Mouse (Mus musculus) urinary bladder, postnatal 14 days (tissue): ENCODE data around the gene Cfap299.
A peak's percentile ranks its signal among the peaks of the same experiment; 100 is the strongest.
"Not testable (repeated sequence)": the region's sequence is repeated elsewhere in the genome, so short reads cannot be mapped to it uniquely, and the experiment has no call there.

Experiments used
- DNase-seq: peaks from one replicate; pipeline ENCODE4 v3.0.0; 2021; ENCODE audit warnings: low spot score

The Cfap299 gene

GRCm38 (mm10) chr5:98328848-98329624, at the start of gene Cfap299:
TSS of gene Cfap299 (plus strand) at chr5:98329304.
- peak; percentile 85 for DNase-seq

GRCm38 (mm10) chr5:98281993-98282392, 47.1 kb upstream of the Cfap299 start:
- no peak for DNase-seq

- DNase-seq: no peak
These were observed 45.2 kb upstream of the Cfap299 start for GRCm38 (mm10) chr5:98283696-98284478.

- DNase-seq: no peak
These were observed 38.5 kb upstream of the Cfap299 start for GRCm38 (mm10) chr5:98290642-98291041.

GRCm38 (mm10) chr5:98292388-98293048, 36.6 kb upstream of the Cfap299 start:
- DNase-seq: no peak

GRCm38 (mm10) chr5:98293049-98293715, 35.9 kb upstream of the Cfap299 start:
- no peak for DNase-seq

GRCm38 (mm10) chr5:98300079-98300478, 29.0 kb upstream of the Cfap299 start:
- DNase-seq: no peak

- DNase-seq: no peak
These were observed 23.4 kb upstream of the Cfap299 start for GRCm38 (mm10) chr5:98305673-98306072.

- no peak for DNase-seq
These were observed 22.6 kb upstream of the Cfap299 start for GRCm38 (mm10) chr5:98306528-98306927.

GRCm38 (mm10) chr5:98326625-98327024, 2.5 kb upstream of the Cfap299 start:
- no peak for DNase-seq

- not testable (repeated sequence) for DNase-seq
These were observed 14.6 kb downstream of the Cfap299 start for GRCm38 (mm10) chr5:98343751-98344150.

- DNase-seq: no peak
These were observed 15.5 kb downstream of the Cfap299 start for GRCm38 (mm10) chr5:98344581-98344980.

- no peak for DNase-seq
These were observed 17.0 kb downstream of the Cfap299 start for GRCm38 (mm10) chr5:98346067-98346466.

GRCm38 (mm10) chr5:98348605-98349004, 19.5 kb downstream of the Cfap299 start:
- peak; percentile 82 for DNase-seq

GRCm38 (mm10) chr5:98359912-98360311, 30.8 kb downstream of the Cfap299 start:
- no peak for DNase-seq

- DNase-seq: no peak
These were observed 31.8 kb downstream of the Cfap299 start for GRCm38 (mm10) chr5:98360792-98361419.

GRCm38 (mm10) chr5:98363428-98363827, 34.3 kb downstream of the Cfap299 start:
- no peak for DNase-seq

GRCm38 (mm10) chr5:98365340-98365739, 36.2 kb downstream of the Cfap299 start:
- DNase-seq: no peak

- no peak for DNase-seq
These were observed 39.7 kb downstream of the Cfap299 start for GRCm38 (mm10) chr5:98368822-98369221.

- no peak for DNase-seq
These were observed 40.3 kb downstream of the Cfap299 start for GRCm38 (mm10) chr5:98369426-98369825.

GRCm38 (mm10) chr5:98376058-98376798, 47.1 kb downstream of the Cfap299 start:
- DNase-seq: no peak
